Mouse (Mus musculus): ENCODE data around the gene Dglucy.
A peak's percentile ranks its signal among the peaks of the same experiment; 100 is the strongest.

The Dglucy gene

DNA sequence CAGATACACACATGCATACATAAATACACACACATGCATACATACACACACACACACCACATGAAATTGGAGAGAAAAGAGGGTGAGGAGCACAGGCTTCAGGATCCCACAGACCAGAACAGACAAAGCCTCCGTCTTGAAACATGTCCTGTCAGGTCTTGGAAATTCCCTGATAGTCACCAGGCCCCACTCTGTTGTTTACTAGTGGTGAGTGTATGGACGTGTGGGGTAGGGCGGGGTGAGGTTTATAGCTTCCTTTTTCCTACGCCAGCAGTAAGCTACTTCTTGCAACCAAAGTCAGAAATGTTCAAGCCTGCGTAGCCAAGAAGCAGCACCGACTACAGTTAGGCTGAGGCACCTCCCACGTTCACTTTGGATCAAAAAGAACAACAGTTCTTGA is 104.3 kb downstream of the Dglucy start:
- no peak for DNase-seq (ENCODE audit: low spot score)

DNA sequence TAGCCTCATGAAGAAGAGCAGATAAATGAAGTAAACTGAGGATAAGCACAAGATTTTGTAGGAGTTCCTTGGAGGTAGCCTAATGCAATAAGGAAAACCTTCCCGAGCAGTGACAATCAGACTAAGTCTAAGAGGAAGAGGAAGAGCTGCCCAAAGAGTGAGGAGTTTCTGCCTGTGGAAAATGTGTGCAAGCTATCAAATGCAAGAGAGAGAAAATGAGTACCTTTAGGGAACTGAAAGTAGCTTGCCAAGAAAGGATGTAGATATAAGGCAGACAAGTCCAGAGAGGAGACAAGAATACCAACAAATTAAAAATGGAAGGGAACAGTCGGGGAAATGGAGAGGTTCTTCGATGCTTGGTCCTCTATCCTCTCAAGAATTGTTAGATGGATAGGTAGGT is 106.7 kb downstream of the Dglucy start:
- DNase-seq (ENCODE audit: low spot score): no peak

DNA sequence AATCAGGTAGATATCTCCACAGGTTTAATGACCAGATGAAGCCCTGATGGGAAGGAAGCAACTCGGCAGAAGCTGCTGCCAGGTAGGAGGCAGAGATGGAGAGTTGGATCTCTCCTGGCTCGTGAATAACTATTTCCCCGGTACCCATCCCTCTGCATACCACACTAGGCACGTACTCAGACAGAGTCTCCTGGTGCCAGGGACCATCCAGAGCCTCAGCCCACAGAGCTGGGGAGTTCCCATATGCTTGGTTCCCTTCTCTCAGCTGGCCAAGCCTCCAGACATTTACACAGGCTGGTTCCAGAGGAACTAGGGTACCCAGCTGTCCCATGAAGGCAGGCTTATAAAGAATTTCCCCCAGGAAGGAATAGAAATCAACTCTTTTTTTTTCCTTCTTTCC is 108.0 kb downstream of the Dglucy start:
- no peak for DNase-seq (ENCODE audit: low spot score)

DNA sequence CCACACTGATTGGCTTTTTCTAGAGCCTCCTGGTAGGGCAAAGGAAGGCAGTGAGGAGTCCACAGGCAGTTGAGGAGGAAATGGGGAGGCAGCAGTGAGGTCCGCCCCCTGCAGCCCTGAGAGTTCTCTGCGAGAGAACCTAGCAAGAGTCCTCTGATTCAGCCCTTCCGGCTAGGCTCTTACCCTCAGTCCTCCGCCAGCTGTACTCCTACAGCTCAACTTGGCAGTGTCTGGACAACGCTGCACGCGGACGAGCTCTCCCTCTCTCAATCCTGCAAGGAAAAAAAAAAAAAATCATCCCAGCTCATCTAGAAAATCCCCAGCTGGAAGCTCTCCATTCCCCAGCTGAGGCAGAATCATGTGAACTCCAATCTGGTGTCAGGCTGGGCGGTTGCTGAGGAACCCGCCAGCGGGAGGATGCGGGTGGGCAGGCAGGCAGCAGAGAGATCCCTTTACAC is 109.0 kb downstream of the Dglucy start:
- peak; percentile 48 for DNase-seq (ENCODE audit: low spot score)

DNA sequence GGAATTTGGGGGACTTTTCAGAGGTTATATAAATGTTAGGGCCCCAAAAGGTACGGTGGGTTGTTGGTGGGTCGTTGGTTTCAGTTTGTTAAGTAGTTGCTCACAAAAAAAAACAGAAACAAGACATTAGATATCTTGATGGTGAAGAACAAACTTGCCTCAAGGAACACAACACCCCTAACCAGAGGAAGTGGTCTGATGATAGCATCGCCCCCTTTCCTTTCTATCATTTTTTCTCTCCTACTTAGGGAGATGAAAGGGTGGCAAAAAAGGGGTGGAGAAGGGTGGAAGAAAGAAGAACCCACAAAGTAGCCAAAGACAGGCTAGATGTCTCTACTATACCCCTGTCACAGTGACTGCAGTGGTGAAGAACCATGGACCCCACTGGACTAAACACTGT is 111.7 kb downstream of the Dglucy start:
- no peak for DNase-seq (ENCODE audit: low spot score)

DNA sequence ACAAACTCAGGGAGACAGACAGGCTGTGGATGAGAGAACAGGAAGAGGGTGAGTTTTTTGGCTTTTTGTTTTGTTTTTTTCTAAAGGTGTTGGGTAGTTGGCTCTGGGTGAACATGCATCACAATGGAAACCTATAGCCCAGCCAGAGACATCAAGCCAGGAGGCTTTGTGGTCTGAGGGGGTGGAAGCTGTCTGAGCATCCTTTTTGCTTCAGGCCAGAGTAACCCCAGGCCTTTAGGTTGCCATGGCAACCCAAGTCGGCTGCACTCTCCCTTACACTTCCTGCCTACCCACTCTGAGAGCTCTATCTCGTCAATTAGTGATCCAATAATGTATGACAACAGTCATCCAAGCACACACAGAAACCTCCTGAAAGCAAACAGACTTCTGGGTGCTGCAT is 116.6 kb downstream of the Dglucy start:
- no peak for DNase-seq (ENCODE audit: low spot score)

DNA sequence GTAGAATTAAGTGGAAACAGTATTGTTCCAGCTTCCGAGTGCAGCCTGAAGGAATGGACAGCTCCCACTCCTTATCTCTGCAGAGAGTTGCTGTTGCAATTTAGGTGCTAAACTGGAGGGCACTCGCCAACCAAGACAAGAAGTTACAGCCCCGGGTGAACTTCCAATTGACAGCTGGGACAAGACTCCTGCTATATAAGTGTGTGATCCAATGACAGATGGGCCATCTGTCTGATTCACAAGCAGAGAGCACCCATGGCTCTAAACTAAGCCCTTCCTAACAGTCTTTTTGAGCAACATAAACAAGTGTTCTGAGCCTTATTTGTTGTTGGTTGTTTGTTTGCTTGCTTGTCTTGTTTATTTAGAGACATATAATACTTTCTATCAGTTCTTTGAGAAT is 117.8 kb downstream of the Dglucy start:
- DNase-seq (ENCODE audit: low spot score): no peak

DNA sequence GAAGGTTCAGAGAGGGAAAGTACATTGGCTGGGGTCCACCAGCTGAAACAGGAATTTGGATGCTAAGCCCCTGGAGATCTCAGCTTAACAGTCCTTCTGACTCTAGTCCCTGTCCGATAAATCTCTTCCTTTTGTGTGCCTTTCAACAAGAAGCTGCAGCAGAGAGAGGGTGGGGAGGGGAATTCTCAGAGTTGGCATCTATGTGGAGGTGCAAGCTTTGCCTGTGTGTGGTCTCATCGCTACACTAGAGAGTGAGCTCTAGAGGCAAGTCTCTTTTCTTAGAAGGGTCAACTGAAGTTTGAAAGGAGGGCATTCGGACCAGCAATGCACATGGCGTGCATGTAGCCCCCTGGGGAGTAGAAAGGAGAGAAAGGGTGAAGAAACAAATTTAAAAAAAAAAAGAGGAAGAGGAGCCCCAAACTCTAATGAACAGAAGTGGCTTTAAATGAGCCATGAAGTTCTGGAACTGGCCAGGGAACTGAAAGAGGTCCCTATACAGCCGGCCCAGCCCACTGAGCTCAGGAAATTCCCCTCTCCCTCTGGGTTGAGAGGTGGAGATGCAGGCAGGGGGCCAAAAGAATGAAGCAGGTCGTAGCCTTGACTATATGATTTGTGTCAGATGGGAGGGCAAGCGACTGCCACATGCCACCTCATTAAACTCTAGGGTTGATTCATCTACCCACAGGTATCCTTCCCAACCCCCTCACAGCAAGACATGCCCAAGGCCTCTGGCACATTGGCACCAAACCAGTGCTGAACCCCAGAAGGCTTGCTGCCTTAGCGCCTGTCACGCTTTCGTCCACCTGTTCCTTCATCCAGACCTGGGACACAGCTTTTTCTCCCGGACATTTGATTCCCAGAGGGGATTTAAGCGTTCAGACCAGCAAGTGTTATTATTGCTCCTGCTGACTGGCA is 119.1 kb downstream of the Dglucy start:
- DNase-seq (ENCODE audit: low spot score): no peak

DNA sequence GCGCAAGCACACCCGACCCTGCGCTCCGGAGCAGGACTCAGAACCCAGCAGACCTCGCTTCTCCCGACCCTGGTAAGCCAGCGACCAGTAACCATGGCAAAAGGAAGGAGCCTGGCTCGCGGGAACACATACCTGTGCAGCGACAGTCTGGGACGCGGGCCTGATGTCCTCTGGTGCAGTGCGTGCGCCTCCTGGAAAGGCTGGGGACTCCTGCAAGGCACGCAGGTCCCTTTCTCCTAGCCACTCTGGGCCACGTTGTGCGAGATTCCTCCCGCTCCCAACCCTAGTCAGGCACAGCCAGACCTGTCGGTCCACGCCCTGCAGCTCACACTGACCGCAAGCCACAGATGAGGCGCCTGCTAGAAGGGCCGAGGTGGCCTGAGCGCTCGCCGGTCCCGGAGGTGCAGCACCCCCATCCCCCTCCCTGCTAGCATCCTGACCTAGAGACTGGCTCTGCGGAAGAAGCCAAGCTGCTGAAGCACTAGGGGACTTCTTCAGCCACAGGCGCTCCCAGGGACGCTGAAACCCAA is 120.3 kb downstream of the Dglucy start:
- DNase-seq (ENCODE audit: low spot score): no peak

DNA sequence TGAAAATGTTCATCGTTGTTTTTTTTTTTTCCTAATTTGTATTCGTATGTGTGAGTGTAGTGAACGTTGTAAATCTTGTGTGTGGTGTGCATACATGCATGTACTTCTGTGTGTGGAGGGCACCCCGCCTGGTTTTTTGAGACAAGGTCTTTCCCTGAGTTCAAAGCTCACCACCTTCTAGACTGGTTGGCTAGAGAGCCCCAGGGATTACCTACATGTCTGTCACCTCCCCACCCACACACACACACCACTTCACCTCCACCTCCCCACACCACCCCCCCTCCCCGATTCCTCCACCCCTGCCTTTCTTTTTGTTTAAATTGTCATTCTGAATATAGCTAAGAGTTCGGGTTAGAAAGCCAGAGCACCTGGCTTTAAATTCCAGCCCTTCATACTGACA is 122.0 kb downstream of the Dglucy start:
- no peak for DNase-seq (ENCODE audit: low spot score)

DNA sequence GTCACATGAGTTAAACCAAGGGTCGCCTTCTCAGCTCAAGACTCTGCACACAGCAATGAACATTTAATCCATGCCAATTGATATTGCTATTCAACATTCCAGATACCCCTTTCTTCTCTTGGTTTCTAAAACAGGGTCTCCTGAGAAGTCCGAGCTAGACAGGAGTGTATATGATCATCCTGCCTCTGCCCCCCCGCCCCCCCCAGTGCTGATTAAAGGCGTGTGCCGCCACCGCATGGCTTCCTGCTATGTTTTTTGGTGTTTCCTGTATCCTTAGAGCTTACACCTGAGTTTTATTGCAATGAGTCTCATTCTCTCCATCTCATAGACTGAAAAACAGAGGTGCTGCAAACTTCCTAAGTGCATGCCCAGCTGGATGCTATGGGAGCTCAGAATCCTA is 122.5 kb downstream of the Dglucy start:
- no peak for DNase-seq (ENCODE audit: low spot score)

DNA sequence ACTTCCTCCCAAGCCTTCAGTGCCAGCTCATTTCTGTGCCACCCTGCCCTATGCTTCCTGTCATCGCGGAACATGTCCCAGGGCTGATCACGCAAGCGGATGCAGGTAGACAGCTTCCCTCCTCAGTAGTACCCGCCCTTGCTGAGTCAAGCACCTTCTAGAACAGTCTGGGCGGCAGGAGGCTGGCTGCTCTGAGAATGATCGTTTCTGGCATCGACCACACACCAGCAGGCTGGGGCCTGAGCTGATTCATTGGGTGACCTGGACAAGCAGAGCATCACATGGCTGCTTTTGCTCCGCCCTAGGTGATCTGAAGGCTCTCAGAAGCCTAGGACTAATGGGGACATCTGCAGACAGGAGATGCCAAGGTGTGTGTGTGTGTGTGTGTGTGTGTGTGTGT is 124.9 kb downstream of the Dglucy start:
- DNase-seq (ENCODE audit: low spot score): no peak

DNA sequence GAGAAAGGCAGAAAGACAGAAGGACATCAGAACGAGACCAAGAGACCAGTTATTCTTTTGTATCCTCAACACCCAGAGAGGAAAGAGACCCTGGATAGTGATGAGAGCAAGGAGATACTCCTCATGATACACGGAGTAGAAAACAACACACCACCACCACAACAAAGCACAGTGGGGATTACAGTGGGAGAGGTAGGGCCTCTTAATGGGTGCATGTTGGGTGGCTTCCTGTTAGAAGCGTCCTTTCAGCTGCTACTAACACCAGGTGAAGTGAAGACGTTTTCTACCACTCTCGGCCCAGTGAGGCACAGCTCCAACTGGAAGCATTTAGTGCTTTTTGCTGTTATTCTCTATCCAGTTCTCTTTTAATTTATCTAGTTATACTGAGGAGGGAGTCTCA is 128.0 kb downstream of the Dglucy start:
- DNase-seq (ENCODE audit: low spot score): no peak

DNA sequence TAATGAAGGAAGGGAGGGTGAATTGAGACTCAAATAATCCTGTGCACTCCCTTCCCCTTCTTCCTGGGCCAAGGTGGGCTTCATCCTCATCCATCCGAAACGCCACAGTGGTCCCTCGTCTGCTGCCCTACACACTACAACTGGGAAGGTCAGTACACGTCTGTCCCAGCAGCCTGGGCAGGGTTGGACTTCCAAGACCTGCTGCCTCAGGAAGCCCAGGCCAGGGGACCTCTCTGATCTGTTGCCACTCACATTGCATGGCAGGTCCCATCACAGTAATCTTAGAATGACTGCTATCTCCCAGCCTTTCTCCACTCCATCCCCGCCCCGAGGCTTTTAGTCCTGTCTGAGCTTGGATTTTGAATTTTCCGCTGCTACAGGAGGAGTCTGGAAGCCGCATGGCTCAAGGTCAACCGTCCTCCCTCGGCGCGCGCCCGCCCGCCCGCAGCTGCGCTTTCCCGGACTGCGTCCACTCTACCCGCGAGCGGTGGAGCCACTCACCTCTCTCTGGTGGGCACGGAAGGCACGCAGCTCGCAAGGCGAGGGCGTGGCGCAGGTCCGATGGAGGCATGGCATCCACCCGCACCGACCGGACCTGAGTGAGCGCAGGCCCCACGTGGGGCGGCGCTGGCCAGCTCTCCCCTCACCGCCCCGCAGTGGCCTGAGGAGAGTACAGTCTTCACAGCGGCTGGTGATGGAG is 128.9 kb downstream of the Dglucy start, which contains the start of gene Gpr68:
Gpr68 (minus strand) TSS at position 601 of the 700 bp plus-strand sequence.
- no peak for DNase-seq (ENCODE audit: low spot score)

DNA sequence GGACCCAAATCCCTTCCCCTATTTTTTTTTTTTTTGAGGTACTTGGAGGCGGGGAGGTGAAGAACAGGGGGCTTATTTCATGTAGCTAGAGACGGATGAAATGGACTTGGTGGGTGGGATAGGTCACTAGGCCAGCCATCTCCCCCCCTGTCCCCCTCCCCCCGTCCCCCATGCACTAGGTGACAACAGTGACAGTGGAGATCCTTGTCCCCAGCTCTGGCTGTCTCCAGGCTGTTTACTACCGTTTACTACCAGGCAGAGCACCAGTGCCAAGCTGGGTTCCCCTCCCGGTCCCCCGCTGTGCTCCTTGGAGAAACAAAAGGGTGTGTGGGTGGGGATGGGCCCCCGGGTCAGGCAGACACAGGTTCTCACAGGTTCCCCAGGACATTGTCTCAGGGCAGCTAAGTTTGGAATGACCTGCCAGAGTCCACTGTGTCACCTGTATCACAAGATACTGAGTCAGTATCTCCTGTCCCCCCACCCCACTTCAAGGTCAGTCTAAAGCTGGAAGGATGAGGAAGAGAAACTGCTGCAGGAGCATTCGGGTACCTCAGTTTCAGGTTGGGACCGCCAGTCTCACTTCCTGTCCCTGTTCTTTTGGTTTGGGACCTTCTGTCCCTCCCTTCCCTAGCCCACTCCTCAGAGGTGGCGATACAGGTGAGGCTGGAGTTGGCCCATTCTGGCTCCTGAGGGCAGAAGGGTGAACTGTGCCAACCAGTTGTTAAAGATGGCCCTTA is 129.6 kb downstream of the Dglucy start:
- no peak for DNase-seq (ENCODE audit: low spot score)

DNA sequence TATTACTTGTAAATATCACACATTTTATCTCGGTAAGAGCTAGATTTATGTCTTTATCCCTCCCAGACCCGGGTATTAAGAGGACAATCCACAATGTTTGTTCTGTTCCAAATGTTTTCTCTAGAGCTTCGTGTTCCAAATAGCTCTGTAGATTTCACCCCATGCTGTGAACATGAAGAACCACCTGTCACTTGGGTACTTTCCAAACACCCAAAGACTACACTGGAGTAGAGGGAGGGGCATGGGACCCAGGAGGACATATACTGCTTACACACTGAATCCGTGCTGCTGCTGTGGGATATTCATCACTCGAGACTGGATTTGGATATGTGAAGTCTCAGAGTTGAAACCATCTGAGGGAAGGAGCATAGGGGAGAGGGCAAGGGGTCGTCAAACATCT is 130.9 kb downstream of the Dglucy start:
- DNase-seq (ENCODE audit: low spot score): no peak

DNA sequence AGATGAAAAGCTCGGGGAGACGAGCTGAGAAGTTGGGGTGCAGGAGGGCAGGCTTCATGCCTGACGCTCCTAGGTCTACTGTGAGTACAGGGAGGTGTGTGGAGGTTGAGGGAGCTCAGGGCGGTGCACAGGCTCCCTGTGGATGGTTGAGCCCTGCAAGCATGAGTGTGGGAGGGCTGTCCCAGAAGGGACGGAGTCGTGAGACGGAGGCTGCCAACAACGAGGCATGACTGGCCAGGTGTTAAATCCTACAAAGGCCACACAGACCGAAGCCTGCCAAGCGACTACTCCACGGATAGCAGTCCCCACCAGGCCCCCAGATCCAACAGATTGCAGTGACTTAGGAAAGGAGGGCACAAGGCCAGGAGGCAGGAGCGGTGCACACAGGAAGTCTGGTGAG is 131.9 kb downstream of the Dglucy start:
- DNase-seq (ENCODE audit: low spot score): peak; percentile 41

DNA sequence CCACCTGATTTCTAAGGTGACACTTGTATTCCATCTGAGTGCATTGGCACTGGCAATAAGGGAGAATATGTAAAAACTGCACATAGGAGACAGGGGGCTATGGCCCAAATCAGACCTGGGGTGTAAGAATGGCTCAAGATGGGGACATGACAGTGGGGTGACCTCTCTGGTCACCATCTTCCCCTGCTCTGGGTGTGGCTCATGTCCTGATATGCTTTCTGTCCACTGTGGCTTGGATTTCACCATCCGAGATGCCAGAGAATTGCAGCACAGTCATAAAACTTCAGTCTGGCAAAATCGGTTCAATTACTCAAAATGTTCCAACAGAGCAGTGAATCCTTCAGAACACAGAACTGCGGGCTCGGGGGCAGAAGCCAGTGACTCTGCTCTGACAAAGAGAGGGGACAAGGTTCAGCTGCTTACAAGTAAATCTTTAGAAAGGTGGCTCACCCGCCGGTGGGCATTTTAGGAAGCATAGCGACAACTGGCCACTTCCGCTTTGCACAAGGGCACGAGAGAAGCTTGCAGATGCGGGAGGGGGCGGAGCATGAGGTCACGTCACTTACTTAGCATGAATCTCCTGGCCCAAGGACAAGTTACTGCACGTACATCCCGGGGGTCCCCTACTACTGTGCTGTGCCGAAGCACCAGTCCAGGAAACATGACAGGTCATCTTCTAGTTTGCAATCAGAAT is 145.9 kb downstream of the Dglucy start:
- DNase-seq (ENCODE audit: low spot score): no peak

DNA sequence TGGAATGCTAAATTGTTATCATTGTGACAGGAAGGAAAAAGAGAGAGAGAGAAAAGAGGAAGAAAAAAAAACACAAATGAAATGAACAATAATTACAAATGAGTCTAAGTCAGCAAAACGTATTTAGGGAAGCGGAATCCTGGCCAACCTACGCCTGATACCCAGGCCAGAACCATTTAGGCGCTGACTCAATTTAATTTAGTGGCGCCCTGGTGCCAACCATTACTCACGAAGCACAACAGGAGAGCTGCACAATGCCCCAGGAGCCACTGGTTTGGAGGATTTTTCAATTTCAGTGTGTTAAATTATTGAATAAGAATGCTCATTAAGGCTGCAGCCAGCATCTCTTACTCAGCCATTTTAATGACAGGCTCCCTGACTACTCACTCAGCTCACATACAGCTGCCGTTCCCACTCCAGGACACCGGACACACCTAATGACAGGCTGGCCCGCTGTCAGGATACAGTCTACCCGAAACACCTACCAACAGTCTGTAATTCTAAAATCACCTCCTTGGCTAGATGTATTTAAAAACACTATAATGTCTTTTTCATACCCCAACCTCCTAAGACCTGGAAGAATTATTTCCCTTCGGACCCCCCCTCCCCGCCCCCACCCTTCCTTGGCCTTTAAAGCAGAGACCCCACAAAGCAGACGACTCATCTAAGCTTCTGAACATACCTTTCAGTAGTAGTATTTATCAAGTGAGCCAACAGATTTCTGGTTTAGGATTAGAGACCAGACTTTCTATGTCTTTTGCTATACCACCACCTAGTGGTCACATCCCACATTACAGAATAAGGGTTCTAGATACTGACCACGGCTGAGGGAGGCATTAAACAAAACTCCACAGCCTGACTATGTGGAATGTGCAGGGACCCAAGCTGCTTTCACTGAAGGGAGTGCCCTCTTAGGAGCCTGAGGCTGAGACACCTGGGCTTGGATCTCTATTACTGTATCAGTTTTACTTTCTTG is 147.1 kb downstream of the Dglucy start:
- DNase-seq (ENCODE audit: low spot score): peak; percentile 65

DNA sequence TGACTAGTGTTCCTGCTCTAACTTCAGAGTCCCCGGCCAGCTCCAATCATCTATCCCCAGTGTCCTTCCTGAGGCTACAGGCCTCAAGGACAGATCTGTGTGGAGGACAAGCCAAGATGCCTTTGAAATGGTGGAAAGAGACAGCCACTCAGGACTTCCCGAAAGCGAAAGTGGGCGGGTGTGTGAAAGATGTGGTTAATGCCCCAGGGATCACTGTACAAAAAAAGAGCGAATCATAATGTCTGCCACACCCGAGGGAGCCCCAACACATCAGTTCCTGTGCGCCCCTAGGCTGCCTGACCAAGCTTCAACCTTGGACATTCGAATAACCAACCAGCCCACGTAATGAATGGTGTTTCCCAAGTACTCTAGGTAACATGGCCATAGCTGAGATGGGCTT is 149.4 kb downstream of the Dglucy start:
- DNase-seq (ENCODE audit: low spot score): no peak

DNA sequence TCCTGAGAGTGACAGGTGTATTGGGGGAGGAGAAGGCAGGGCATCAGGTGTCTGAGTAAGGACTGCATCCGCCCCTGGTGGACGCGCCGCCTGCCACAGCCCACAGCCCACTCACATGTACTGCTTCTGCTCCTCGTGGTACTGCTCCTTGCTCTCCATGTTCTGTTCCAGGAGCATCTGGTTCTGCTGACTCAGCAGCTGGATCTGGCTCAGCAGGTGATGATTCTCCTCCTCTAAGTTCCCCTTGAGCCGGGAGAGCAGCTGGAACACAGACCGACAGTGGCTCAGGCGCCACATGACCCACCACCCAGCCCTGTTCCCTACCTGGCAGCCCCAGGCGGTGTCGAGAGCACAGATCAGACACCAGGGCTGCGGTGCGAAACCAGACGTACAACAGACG is 152.8 kb downstream of the Dglucy start:
- DNase-seq (ENCODE audit: low spot score): no peak

Measured in left cerebral cortex, adult 11 months (tissue).